Mouse (Mus musculus) limb, embryonic 11.5 days (tissue): ENCODE data around the gene Atf7. TPM values are rescaled to one million over a fixed set of nuclear protein-coding genes. Genes with fewer than 3 reads are reported as not detected.

ENCODE experiments used
- ATAC-seq: fragments of 200-750 bp; cut with Nextera tagmentation; 2 replicates; pipeline ENCODE4 v1.8.0; 2017; ENCODE audit warnings: low read depth; ENCODE audit not compliant: insufficient number of reproducible peaks, low FRiP score, low TSS enrichment
- DNase-seq: peaks from one replicate; pipeline ENCODE4 v3.0.0-alpha.2; 2015; ENCODE audit warnings: low spot score
- H3K27ac ChIP-seq: fragments of 300-500 bp; sonication (generic); replicated peaks from 2 replicates; pipeline ENCODE4 v1.5.1; 2014; ENCODE audit warnings: low read depth, mild to moderate bottlenecking, low read length
- H3K27me3 ChIP-seq: fragments of 300-500 bp; sonication (generic); 2 replicates; pipeline ENCODE4 v1.6.1; 2014; ENCODE audit warnings: mild to moderate bottlenecking, low read length, mixed read lengths; ENCODE audit not compliant: control insufficient read depth, insufficient read depth
- H3K36me3 ChIP-seq: fragments of 300-500 bp; sonication (generic); 2 replicates; pipeline ENCODE4 v1.6.1; 2014; ENCODE audit warnings: mild to moderate bottlenecking, low read length, moderate library complexity, mixed read lengths; ENCODE audit not compliant: control insufficient read depth, insufficient read depth
- H3K4me1 ChIP-seq: fragments of 300-500 bp; sonication (generic); 2 replicates; pipeline ENCODE4 v1.6.1; 2014; ENCODE audit warnings: low read length, mixed read lengths; ENCODE audit not compliant: control insufficient read depth, insufficient read depth
- H3K4me2 ChIP-seq: fragments of 300-500 bp; sonication (generic); 2 replicates; pipeline ENCODE4 v1.6.1; 2014; ENCODE audit warnings: low read depth, mild to moderate bottlenecking, moderate library complexity; ENCODE audit not compliant: severe bottlenecking
- H3K4me3 ChIP-seq: fragments of 300-500 bp; sonication (generic); 2 replicates; pipeline ENCODE4 v1.5.1; 2014; ENCODE audit warnings: low read depth, low read length
- H3K9ac ChIP-seq: fragments of 300-500 bp; sonication (generic); 2 replicates; pipeline ENCODE4 v1.6.1; 2014; ENCODE audit warnings: mild to moderate bottlenecking, low read length
- H3K9me3 ChIP-seq: fragments of 300-500 bp; sonication (generic); 2 replicates; pipeline ENCODE4 v1.6.1; 2016; ENCODE audit warnings: low read length; ENCODE audit not compliant: control insufficient read depth
- WGBS: fragments of 180-500 bp; shearing (Covaris S2); extraction: QIAGEN DNeasy Blood & Tissue Kit; methylation state at CpG from one replicate; pipeline ENCODE4 v1.1.7; 2014; 5-methylcytosine and 5-hydroxymethylcytosine counted together
- polyA plus RNA-seq: library from polyadenylated mRNA; unstranded; fragments of >200 nt; fragmentation: Nextera tagmentation; extraction: Ambion mirVana; gene quantifications from 2 replicates; pipeline ENCODE4 v1.2.1, GENCODE M21; 2014

Atf7 gene
- polyA plus RNA-seq = 19.7 and 22.4 TPM in 2 replicates

DNA sequence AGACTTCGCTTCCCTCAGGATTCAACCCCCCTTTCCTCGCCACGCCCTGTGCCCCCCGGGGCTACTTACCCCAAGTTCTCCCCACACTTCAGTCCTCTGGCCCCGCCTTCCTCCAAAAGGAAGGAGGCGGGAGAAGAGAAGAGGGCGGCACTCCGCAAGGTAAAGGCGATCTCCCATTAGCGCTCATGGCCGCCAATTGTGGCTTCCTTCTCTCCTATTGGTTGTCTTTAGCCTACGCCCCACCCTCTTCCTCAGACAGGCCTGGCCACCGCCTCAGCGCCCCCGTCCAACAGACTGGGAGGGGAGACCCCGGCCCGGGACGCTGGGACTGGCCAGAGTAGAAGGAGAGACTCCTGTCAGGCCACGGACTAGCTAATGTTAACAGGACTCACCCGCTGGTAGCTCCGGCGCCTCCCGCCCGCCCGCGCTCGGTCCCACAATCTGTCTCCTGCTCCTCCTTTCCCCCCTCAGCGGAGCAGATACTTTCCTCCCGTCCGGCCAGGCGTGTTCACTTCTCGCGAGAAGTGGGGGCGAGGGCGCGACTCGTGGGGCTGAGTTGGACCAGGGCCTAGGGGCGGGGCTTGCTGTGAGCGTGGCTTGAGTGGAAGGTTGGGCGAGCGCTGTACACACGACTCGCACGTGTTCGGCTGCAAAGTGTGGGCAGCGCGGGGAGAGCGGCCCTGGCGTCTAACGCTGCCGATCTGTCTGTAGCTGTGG is at the start of gene Atf7, which contains the start of gene Gm28047:
TSS of gene Atf7 (minus strand) at position 495 of the 717 bp plus-strand sequence.
TSS of gene Gm28047 (minus strand) at position 98 of the 717 bp plus-strand sequence.
- H3K9ac ChIP-seq = peak within 1 kb of the TSS; percentile 80
- peak; percentile 100 for ATAC-seq
- peak within 1 kb of the TSS; percentile 96 for H3K27ac ChIP-seq
- no peaks in the 10 kb centered on the region for H3K36me3 ChIP-seq
- WGBS = under 1% methylated on average over 49 of the region's 51 CpGs
- peak within 1 kb of the TSS; percentile 83 for H3K4me2 ChIP-seq
- peak; percentile 100 for DNase-seq
- peak within 1 kb of the TSS; percentile 61 for H3K4me3 ChIP-seq
- H3K9me3 ChIP-seq = no peaks in the 10 kb centered on the region
- H3K4me1 ChIP-seq = peaks cover 10% of the 10 kb centered on the region; the same call in 1 of the 2 replicates
- no peaks in the 10 kb centered on the region for H3K27me3 ChIP-seq

GRCm38 (mm10) chr15:102673548-102673947 is 48.3 kb upstream of the Atf7 start:
- H3K36me3 ChIP-seq = no peaks in the 10 kb centered on the region; the same call in 1 of the 2 replicates
- H3K27ac ChIP-seq = peak overlapping the region; percentile 65; the same call in 1 of the 2 replicates
- no peaks in the 10 kb centered on the region for H3K9me3 ChIP-seq
- H3K27me3 ChIP-seq = no peaks in the 10 kb centered on the region
- H3K9ac ChIP-seq = no peak overlapping the region
- no peak for ATAC-seq
- peak overlapping the region; percentile 60 for H3K4me2 ChIP-seq
- DNase-seq = peak; percentile 70
- H3K4me1 ChIP-seq = no peaks in the 10 kb centered on the region
- H3K4me3 ChIP-seq = 0 out of 2 replicates have a peak overlapping the region, but pooled peaks have one; percentile 7
- whole genome bisulfite sequencing = under 1% methylated on average over 10 of the region's 10 CpGs

- Histone ChIP-seq H3K9me3 (no peaks in the 10 kb centered on the region), H3K27me3 (no peaks in the 10 kb centered on the region), H3K9ac (peak within 1 kb of the TSS; percentile 84), H3K4me2 (peak within 1 kb of the TSS; percentile 60), H3K36me3 (no peaks in the 10 kb centered on the region; the same call in 1 of the 2 replicates), H3K4me1 (no peaks in the 10 kb centered on the region), H3K4me3 (peak within 1 kb of the TSS; percentile 37), H3K27ac (peak within 1 kb of the TSS; percentile 99)
- ATAC-seq (no peak; the same call in 1 of the 2 replicates), DNase-seq (peak; percentile 78)
- WGBS = 2% methylated on average over 37 of the region's 37 CpGs
Observed at GRCm38 (mm10) chr15:102672215-102673071, 47.2 kb upstream of the Atf7 start, which contains the start of gene Atp5g2. TSS of gene Atp5g2 (minus strand) at chr15:102672352.

DNA sequence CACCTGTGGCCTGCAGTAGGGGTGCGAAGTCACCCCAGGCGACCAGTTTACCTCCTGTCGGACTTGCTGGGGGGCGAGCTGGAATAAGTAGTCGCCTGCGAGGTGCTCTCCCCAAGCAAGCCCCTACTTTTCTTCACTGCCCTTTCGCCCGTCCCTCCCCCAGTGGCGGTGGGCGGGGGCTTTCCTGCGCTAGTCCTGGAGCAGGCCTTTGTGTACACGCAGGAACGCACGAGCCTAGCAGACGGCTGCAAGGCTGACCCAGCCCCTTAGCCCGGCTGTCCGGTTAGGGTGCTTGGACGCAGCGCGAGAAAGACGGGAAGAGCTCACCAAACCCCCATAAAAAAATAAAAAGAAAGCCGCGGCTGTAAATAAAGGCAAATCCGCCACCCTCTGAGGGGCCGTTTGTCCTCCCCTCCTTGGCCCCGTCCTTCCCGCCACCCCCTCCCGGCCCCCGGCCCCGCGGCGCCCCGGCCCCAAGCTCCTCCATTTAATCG is 46.5 kb upstream of the Atf7 start:
- ATAC-seq = peak; percentile 84
- H3K4me2 ChIP-seq = peak overlapping the region; percentile 60
- H3K4me1 ChIP-seq = no peaks in the 10 kb centered on the region
- peak overlapping the region; percentile 99 for H3K27ac ChIP-seq
- peak overlapping the region; percentile 84 for H3K9ac ChIP-seq
- peak overlapping the region; percentile 37 for H3K4me3 ChIP-seq
- no peaks in the 10 kb centered on the region for H3K27me3 ChIP-seq
- no peaks in the 10 kb centered on the region; the same call in 1 of the 2 replicates for H3K36me3 ChIP-seq
- DNase-seq = peak; percentile 93
- under 1% methylated on average over 32 of the region's 34 CpGs for WGBS
- no peaks in the 10 kb centered on the region for H3K9me3 ChIP-seq

GRCm38 (mm10) chr15:102670767-102671575 is 45.7 kb upstream of the Atf7 start:
- DNase-seq (peak; percentile 100), ATAC-seq (peak; percentile 89)
- Histone ChIP-seq H3K4me3 (peak overlapping the region; percentile 73), H3K9ac (peak overlapping the region; percentile 96), H3K9me3 (no peaks in the 10 kb centered on the region), H3K4me1 (no peaks in the 10 kb centered on the region), H3K27me3 (no peaks in the 10 kb centered on the region), H3K4me2 (peak overlapping the region; percentile 73), H3K27ac (peak overlapping the region; percentile 99), H3K36me3 (no peaks in the 10 kb centered on the region; the same call in 1 of the 2 replicates)
- WGBS = under 1% methylated on average over 53 of the region's 53 CpGs

DNA sequence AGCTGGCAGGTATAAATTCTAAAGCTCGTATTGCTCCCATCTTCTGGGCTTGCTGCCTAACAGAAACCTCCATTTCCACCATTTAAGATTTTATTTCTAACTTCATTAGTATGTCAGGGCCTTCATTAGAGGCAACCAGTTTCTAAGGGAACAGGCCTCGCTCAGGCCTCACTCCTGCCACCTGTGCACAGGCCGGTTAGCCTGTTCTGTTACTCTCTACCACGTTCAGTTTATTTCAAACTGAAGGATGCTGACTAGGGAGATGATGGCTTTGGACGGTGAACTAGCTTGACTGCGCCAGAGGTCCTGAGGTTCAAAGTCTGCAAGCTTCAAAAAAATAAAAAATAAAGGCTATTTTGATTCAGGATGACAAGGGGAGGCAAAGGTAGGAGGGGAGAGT is 45.0 kb upstream of the Atf7 start:
- peaks cover 4% of the 10 kb centered on the region for H3K36me3 ChIP-seq

DNA sequence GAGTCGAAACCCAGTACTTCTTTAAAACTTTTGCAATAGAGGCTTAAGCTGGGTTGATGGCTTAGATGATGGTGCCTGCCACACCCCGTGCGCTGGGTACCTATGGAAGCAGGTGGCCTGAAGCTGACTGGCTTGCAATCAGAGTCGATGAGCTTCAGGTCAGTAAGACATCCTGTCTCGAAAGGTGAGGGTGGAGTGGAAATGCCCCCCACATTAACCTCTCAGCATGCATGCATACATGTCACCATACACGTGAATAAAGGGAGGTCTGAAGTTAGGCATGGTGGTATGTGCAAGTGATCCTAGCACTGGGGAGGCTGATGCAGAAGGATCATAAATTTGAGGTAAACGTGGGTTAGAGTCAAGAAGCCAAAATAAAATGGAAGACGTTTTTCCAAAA is 44.3 kb upstream of the Atf7 start:
- 84% methylated on average over 8 of the region's 8 CpGs for WGBS
- DNase-seq = no peak
- no peak overlapping the region for H3K4me3 ChIP-seq
- no peaks in the 10 kb centered on the region for H3K9me3 ChIP-seq
- H3K9ac ChIP-seq = peak overlapping the region; percentile 12
- no peak for ATAC-seq
- H3K36me3 ChIP-seq = peaks cover 6% of the 10 kb centered on the region
- H3K27ac ChIP-seq = no peak overlapping the region
- peak overlapping the region; percentile 73; the same call in 1 of the 2 replicates for H3K4me2 ChIP-seq
- H3K27me3 ChIP-seq = no peaks in the 10 kb centered on the region
- H3K4me1 ChIP-seq = no peaks in the 10 kb centered on the region

More for the DNA sequence above, 45.0 kb upstream of the Atf7 start:
- Histone ChIP-seq H3K4me3 (peak overlapping the region; percentile 73), H3K4me1 (no peaks in the 10 kb centered on the region), H3K9ac (peak overlapping the region; percentile 96), H3K27ac (peak overlapping the region; percentile 90), H3K4me2 (peak overlapping the region; percentile 73), H3K9me3 (no peaks in the 10 kb centered on the region), H3K27me3 (no peaks in the 10 kb centered on the region)
- WGBS = 14% methylated on average over 6 of the region's 6 CpGs
- DNase-seq (peak; percentile 49), ATAC-seq (no peak)
